Mouse (Mus musculus): ENCODE measurements around the gene Esrp2. TPM values are rescaled to one million over a fixed set of nuclear protein-coding genes. Genes with fewer than 3 reads are reported as not detected.

Esrp2 gene
- total RNA-seq, 2 experiments from 2014 or later: 0.29 TPM; not detected in 1

GRCm38 (mm10) chr8:106149025-106149424 is 12.3 kb upstream of the Esrp2 start:
- DNase-seq (ENCODE audit: low spot score in 2 of 2): no peak

GRCm38 (mm10) chr8:106147868-106148565 is 11.2 kb upstream of the Esrp2 start:
- DNase-seq (ENCODE audit: low spot score in 2 of 2): no peak

- no peak for DNase-seq (ENCODE audit: low spot score in 2 of 2)
Observed at GRCm38 (mm10) chr8:106146014-106146413, 9.2 kb upstream of the Esrp2 start.

- no peak for DNase-seq (ENCODE audit: low spot score in 2 of 2)
Observed at GRCm38 (mm10) chr8:106145331-106145730, 8.6 kb upstream of the Esrp2 start.

GRCm38 (mm10) chr8:106140769-106141168 is 4.0 kb upstream of the Esrp2 start:
- peak; percentile 86 to 89 for DNase-seq (ENCODE audit: low spot score in 2 of 2)

GRCm38 (mm10) chr8:106140191-106140590 is 3.4 kb upstream of the Esrp2 start:
- DNase-seq (ENCODE audit: low spot score in 2 of 2): no peak

GRCm38 (mm10) chr8:106138616-106139015 is 1.8 kb upstream of the Esrp2 start:
- DNase-seq (ENCODE audit: low spot score in 2 of 2): no peak

GRCm38 (mm10) chr8:106137906-106138477 is 1.2 kb upstream of the Esrp2 start:
- no peak for DNase-seq (ENCODE audit: low spot score in 2 of 2)

GRCm38 (mm10) chr8:106137218-106137905 is 588 bp upstream of the Esrp2 start:
- no peak for DNase-seq (ENCODE audit: low spot score in 2 of 2)

- DNase-seq (ENCODE audit: low spot score in 2 of 2): no peak
Observed at GRCm38 (mm10) chr8:106135672-106136071, 1.1 kb downstream of the Esrp2 start.

- no peak for DNase-seq (ENCODE audit: low spot score in 2 of 2)
Observed at GRCm38 (mm10) chr8:106134751-106135571, 1.8 kb downstream of the Esrp2 start.

- no peak for DNase-seq (ENCODE audit: low spot score in 2 of 2)
Observed at GRCm38 (mm10) chr8:106133946-106134345, 2.8 kb downstream of the Esrp2 start.

GRCm38 (mm10) chr8:106133526-106133925 is 3.2 kb downstream of the Esrp2 start:
- no peak for DNase-seq (ENCODE audit: low spot score in 2 of 2)

- no peak for DNase-seq (ENCODE audit: low spot score in 2 of 2)
Observed at GRCm38 (mm10) chr8:106132356-106132755, 4.4 kb downstream of the Esrp2 start.

GRCm38 (mm10) chr8:106131488-106132222 is 5.1 kb downstream of the Esrp2 start:
- no peak for DNase-seq (ENCODE audit: low spot score in 2 of 2)

- no peak for DNase-seq (ENCODE audit: low spot score in 2 of 2)
Observed at GRCm38 (mm10) chr8:106131021-106131420, 5.8 kb downstream of the Esrp2 start.

GRCm38 (mm10) chr8:106130505-106130904 is 6.3 kb downstream of the Esrp2 start:
- DNase-seq (ENCODE audit: low spot score in 2 of 2): no peak

- no peak for DNase-seq (ENCODE audit: low spot score in 2 of 2)
Observed at GRCm38 (mm10) chr8:106129997-106130396, 6.8 kb downstream of the Esrp2 start.

GRCm38 (mm10) chr8:106129232-106129930 is 7.4 kb downstream of the Esrp2 start:
- DNase-seq (ENCODE audit: low spot score in 2 of 2): no peak

- no peak for DNase-seq (ENCODE audit: low spot score in 2 of 2)
Observed at GRCm38 (mm10) chr8:106127882-106128410, 8.8 kb downstream of the Esrp2 start.

Data from layer of hippocampus, postnatal 10 days (tissue).